Mouse (Mus musculus): ENCODE results near the gene Dctn3. TPM values are rescaled to one million over a fixed set of nuclear protein-coding genes. Genes with fewer than 3 reads are reported as not detected.
A peak's percentile ranks its signal among the peaks of the same experiment; 100 is the strongest.
"Not testable (repeated sequence)": the region's sequence is repeated elsewhere in the genome, so short reads cannot be mapped to it uniquely, and the experiment has no call there.

Dctn3 gene
- polyA plus RNA-seq, 1 experiment from 2014 or later, result 320 TPM

DNA sequence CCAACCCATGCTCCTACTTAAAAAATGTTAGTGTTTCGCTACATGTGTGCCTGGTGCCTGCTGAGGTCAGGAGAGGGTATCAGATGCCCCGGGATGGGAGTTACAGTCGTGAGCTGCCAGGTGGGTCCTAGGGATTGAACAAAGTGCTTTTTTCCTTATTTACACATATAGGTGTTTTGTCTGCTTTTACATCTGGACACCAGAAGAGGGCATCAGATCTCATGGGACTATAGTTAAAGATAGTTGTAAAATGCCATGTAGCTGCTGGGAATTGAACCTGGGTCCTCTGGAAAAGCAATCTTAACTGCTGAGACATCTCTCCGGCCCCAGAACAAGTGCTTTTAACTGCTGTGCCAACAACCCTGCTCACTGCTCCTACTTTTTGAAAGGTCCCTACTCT is 12.7 kb downstream of the Dctn3 start:
- H3K9me3 ChIP-seq (replicated peaks), result no peaks in the 10 kb centered on the region
- peaks cover 62% of the 10 kb centered on the region for H3K4me1 ChIP-seq
- H3K36me3 ChIP-seq, result no peaks in the 10 kb centered on the region
- no peak for ATAC-seq (ENCODE audit: low FRiP score)
- no peak overlapping the region for H3K27ac ChIP-seq (replicated peaks)
- H3K4me3 ChIP-seq (replicated peaks), result no peak overlapping the region
- peaks cover 6% of the 10 kb centered on the region; the same call in 1 of the 2 replicates for H3K27me3 ChIP-seq (replicated peaks)
- no peak overlapping the region for H3K9ac ChIP-seq (replicated peaks)
- H3K4me2 ChIP-seq, result no peak overlapping the region
- 69% methylated on average over 4 of the region's 4 CpGs for WGBS

DNA sequence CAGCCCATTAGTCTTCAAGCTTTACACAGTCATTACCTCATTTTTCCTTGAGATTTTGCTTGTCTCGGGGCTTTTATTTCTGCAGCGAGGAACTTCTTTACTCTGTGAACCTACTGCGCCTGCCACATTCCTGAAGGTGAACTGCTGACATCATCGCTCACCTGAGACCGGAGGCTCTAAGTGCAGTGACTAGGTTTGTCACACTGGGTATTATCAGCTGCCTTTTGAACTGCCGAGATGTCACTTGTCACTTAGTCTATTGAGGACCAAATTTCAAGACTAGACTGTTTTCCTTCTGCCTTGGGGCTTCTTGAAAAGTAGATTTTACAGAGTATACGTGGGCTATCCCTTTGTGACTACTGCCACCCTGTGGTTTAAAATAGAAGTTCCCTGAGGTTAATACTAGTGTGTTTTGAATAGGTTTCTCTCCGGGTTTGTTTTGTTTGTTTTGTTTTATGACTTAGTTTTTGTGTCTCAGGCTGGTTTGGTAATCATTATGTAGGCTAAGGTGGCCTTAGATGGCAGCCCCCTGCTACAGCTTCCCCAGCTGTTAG is 14.7 kb downstream of the Dctn3 start:
- Histone ChIP-seq H3K36me3 (no peaks in the 10 kb centered on the region), H3K4me3 (replicated peaks) (no peak overlapping the region), H3K9ac (replicated peaks) (no peak overlapping the region), H3K27me3 (replicated peaks) (peaks cover 8% of the 10 kb centered on the region; the same call in 1 of the 2 replicates), H3K9me3 (replicated peaks) (no peaks in the 10 kb centered on the region), H3K4me1 (peaks cover 47% of the 10 kb centered on the region), H3K4me2 (no peak overlapping the region), H3K27ac (replicated peaks) (no peak overlapping the region)
- ATAC-seq (ENCODE audit: low FRiP score), result no peak
- WGBS, result 44% methylated on average over 8 of the region's 8 CpGs

DNA sequence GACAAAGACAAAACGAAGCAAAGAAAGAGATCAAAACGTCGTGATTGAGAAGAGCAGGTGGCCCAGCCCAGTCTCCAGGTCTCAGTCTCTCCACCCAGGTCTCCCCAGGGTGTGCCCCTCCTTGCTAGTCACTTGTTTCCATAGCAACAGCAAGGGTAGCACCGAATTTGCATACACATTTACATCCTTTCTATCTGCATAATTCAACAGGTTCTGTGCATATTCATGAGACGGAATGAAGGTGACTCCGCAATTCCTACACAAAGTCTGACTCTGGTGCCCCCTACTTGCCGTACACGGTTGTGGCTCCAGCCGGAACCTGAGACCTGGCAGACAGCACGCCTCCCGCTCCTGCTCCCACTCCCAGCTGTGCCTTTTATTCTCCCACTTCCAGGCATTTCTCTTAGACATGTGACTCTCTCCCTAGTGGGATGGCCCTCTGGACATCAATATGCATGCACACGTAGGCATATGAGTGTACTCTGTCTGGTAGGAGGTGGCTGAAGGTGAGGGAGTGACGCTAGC is 15.9 kb downstream of the Dctn3 start:
- 1% methylated on average over 13 of the region's 13 CpGs for WGBS
- peak overlapping the region; percentile 26 for H3K9ac ChIP-seq (replicated peaks)
- peak; percentile 76 for ATAC-seq (ENCODE audit: low FRiP score)
- H3K27me3 ChIP-seq (replicated peaks), result peaks cover 8% of the 10 kb centered on the region; the same call in 1 of the 2 replicates
- H3K27ac ChIP-seq (replicated peaks), result peak overlapping the region; percentile 48
- H3K4me3 ChIP-seq (replicated peaks), result no peak overlapping the region
- H3K4me1 ChIP-seq, result peaks cover 38% of the 10 kb centered on the region
- H3K9me3 ChIP-seq (replicated peaks), result no peaks in the 10 kb centered on the region
- no peaks in the 10 kb centered on the region for H3K36me3 ChIP-seq
- H3K4me2 ChIP-seq, result peak overlapping the region; percentile 45

DNA sequence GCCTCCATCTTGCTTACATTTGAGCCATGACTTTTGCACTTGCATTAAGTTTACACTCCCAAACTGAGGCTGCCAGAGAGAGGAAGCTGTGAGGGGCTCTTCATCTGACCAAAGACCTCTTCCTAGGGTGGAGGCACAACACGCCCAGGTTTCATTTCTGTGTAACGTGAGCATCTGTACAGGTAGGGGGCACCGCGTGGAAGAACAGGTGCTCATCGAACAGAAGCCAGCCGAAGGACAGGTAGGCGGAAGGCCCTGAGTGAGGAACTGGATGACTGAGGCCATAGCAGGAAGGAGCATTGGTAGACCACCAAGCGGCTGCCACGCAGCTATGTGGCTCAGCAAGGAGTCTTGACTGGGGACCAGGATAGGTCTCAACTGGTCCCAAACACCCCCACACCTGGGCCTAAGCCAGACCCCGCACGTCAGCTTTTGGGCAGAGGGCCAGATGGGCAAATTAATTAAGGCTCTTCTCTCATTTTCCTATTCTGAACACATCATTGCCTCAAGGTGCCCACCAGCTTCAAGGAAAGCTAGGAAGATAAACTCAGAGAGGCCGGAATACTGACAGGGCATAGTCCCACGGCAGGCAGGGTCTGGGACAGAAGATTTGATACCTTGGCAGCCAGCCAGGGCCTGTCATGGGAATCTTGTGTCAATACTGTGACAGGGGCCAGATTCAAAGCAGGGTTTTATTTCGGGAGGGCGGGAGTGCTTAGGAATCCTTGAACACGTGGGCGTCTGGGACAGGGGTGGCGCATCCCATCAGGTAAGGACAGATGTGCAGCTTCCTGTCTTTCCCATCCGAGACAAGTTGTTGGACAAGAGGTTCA is 16.8 kb downstream of the Dctn3 start:
- Histone ChIP-seq H3K36me3 (no peaks in the 10 kb centered on the region), H3K4me1 (peaks cover 29% of the 10 kb centered on the region), H3K9me3 (replicated peaks) (no peaks in the 10 kb centered on the region), H3K9ac (replicated peaks) (no peak overlapping the region), H3K4me2 (peak overlapping the region; percentile 45), H3K27me3 (replicated peaks) (peaks cover 8% of the 10 kb centered on the region; the same call in 1 of the 2 replicates), H3K27ac (replicated peaks) (no peak overlapping the region), H3K4me3 (replicated peaks) (no peak overlapping the region)
- ATAC-seq (ENCODE audit: low FRiP score), result no peak
- 57% methylated on average over 19 of the region's 19 CpGs for WGBS

DNA sequence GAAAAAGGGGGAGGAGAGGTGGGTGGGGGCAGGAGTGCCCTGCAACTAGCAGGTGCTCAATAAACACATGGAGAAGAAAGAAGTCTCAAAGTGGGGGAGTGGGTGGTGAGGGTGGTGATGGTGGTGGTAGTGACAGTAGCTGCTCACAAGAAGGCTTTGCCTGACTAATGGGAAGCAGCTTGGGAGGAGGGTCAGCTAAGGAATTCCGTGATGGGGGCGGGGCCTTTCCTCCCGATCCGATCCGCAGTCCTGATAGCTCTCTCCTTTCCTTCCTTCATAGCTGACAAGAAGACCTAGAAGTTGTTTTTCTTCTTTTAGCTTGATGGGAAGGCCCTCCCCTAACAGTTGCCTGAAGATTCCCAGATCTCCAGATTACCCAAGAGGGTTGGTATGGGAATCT is 18.3 kb downstream of the Dctn3 start:
- Histone ChIP-seq H3K36me3 (no peaks in the 10 kb centered on the region), H3K9ac (replicated peaks) (no peak overlapping the region), H3K27ac (replicated peaks) (no peak overlapping the region), H3K4me2 (no peak overlapping the region), H3K4me1 (peaks cover 25% of the 10 kb centered on the region), H3K4me3 (replicated peaks) (no peak overlapping the region), H3K9me3 (replicated peaks) (no peaks in the 10 kb centered on the region), H3K27me3 (replicated peaks) (peaks cover 8% of the 10 kb centered on the region; the same call in 1 of the 2 replicates)
- 14% methylated on average over 5 of the region's 5 CpGs for WGBS
- no peak for ATAC-seq (ENCODE audit: low FRiP score)

DNA sequence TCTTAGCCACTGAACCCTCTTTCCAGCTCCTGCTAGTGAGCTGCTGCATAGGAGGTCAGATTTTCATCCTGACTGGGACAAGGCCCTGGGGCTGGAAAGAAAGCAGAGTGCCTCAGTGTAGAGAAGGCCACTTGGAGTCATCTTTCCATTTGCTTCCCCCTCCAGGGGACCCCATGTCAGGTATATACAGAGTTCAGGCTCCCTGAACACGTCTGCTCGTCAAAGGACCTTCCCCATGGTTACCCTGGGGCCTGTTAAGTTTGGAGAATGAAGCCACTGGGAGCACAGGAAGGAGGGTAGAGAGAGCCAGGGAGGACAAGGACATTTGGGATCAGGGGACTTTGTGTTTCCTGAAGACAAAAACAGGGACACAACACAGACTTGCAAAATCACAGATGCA is 20.7 kb downstream of the Dctn3 start:
- H3K27ac ChIP-seq (replicated peaks); H3K9me3 ChIP-seq (replicated peaks); H3K9ac ChIP-seq (replicated peaks); H3K4me3 ChIP-seq (replicated peaks); H3K27me3 ChIP-seq (replicated peaks); H3K4me2 ChIP-seq; ATAC-seq (ENCODE audit: low FRiP score); H3K36me3 ChIP-seq: not testable (repeated sequence)
- WGBS, result 73% methylated on average over 2 of the region's 2 CpGs
- H3K4me1 ChIP-seq, result peaks cover 15% of the 10 kb centered on the region

DNA sequence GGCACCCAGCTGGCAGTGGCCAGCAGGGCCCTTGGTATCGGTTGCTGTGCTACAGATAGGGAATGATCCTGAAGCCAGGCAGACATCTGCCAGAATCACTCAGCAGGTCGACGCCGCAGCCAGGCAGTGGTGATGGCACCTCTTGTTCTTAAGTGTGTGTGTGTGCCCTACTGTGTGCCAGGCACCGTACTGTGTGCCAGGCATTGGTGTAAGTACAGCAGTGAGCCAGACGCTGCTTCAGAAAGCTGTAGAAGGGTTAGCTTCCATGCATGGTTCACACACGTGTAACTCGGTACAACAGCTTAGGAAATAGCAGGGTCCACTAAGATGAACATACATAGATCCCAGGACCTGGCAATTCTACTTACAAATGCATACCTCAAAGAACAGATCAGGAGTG is 22.7 kb downstream of the Dctn3 start:
- H3K9me3 ChIP-seq (replicated peaks); H3K27ac ChIP-seq (replicated peaks); H3K4me3 ChIP-seq (replicated peaks); H3K9ac ChIP-seq (replicated peaks); ATAC-seq (ENCODE audit: low FRiP score); H3K4me2 ChIP-seq; H3K36me3 ChIP-seq; H3K4me1 ChIP-seq; H3K27me3 ChIP-seq (replicated peaks): not testable (repeated sequence)
- 97% methylated on average over 3 of the region's 8 CpGs for WGBS

DNA sequence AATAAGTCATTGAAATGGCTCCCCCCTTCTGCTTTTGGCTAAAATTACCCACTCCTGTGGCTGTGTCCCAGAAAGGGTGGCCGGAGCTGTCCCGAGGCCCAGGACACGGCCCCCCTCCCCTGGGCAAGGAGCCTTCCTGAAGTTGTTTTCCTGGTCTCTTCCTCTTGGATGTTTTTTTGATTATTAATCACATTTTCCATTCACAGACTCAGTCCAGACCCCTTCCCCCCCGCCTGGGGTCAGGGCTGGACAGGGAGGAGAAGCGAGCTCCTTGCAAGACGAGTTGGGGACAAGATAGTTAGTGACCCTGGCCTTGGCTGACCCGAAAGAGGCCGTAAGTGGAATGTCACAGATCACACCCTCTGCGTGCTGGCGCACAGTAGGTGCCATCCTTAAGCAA is 23.2 kb downstream of the Dctn3 start, which contains the start of gene Il11ra1:
Gene Il11ra1 (plus strand): TSS at position 207 of the 400 bp plus-strand sequence.
- not testable (repeated sequence) for H3K27ac ChIP-seq (replicated peaks); H3K9me3 ChIP-seq (replicated peaks); H3K9ac ChIP-seq (replicated peaks); H3K36me3 ChIP-seq; H3K4me3 ChIP-seq (replicated peaks); H3K27me3 ChIP-seq (replicated peaks); ATAC-seq (ENCODE audit: low FRiP score); H3K4me1 ChIP-seq
- H3K4me2 ChIP-seq, result peak within 1 kb of the TSS; percentile 43; the same call in 1 of the 2 replicates
- WGBS, result 86% methylated on average over 10 of the region's 10 CpGs

DNA sequence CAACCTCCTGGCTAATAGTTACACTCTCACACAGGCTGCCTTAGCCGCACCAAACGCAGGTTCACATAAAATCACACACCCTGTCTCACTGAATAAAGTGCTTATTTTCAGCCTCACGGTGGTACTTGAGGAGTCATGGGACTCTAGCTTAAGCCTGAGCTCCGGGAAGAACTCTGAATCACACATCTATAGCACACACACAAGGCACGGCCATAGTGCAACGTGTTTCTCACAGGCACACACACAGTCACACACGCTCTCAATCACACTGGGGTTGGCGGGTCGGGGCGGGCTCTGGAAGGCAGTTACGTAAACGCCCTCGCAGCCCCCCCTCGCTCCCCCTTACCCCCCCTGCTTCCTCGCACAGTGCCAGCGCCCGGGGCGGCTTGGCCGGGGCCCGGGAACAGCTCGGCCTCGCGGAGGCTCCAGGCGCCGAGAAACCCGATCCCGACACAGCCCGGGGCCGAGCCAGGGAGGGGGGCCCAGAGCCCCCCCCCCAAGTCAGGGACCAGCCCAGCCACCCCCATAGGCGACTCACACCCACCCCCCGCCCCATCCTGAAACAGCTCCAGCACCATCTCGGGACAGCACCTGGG is 24.5 kb downstream of the Dctn3 start:
- peak overlapping the region; percentile 43 for H3K4me2 ChIP-seq
- not testable (repeated sequence) for H3K27ac ChIP-seq (replicated peaks); H3K27me3 ChIP-seq (replicated peaks); ATAC-seq (ENCODE audit: low FRiP score); H3K9me3 ChIP-seq (replicated peaks); H3K4me3 ChIP-seq (replicated peaks); H3K9ac ChIP-seq (replicated peaks); H3K36me3 ChIP-seq; H3K4me1 ChIP-seq
- 2% methylated on average over 24 of the region's 32 CpGs for WGBS

DNA sequence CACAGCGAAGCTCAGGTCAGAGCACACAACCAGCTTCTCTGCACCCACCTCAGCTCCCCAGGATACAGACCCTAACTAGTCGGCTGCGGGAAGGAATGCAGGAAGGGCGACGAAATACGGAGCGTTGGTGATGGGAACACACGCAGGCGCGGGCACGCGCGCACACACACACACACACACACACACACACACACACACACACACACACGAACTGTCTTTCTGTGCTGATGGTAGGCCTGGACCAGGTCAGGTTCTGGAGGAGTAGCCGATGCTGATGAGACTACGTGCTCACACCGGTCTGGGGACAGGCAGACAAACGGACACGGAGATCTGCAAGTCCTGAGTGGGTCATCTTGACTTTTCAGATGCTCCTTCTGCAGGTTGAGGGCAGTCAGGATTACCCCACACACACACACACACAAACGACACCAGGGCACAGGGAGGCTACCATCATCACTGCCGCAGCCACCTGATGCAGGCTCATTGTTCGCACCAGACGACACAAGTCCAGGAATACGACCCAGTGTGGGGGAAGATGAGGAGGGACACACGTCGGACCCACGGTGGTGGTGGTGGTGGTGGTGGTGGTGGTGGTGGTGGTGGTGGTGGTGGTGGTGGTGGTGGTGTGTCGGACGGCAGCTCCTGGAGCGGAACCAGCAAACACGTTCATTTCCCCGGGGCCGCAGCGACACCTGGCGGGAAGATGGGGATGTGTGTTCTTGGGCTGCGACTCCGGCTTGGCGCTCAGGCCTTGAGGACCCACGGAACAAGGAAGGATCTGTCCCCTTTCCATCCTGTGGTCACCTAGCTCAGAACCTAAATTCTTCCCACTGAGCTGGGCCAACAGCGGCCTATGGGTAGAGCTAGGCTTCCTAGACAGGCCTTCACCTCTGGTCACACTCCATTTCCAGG is 25.8 kb downstream of the Dctn3 start, which contains the start of gene Cntfr:
Gene Cntfr (minus strand): TSS at position 160 of the 912 bp plus-strand sequence.
- ATAC-seq (ENCODE audit: low FRiP score); H3K36me3 ChIP-seq; H3K9ac ChIP-seq (replicated peaks); H3K9me3 ChIP-seq (replicated peaks); H3K27me3 ChIP-seq (replicated peaks); H3K4me1 ChIP-seq; H3K27ac ChIP-seq (replicated peaks): not testable (repeated sequence)
- Histone ChIP-seq H3K4me2 (peak within 1 kb of the TSS; percentile 47), H3K4me3 (replicated peaks) (peak within 1 kb of the TSS; percentile 28)
- 20% methylated on average over 33 of the region's 40 CpGs for WGBS

DNA sequence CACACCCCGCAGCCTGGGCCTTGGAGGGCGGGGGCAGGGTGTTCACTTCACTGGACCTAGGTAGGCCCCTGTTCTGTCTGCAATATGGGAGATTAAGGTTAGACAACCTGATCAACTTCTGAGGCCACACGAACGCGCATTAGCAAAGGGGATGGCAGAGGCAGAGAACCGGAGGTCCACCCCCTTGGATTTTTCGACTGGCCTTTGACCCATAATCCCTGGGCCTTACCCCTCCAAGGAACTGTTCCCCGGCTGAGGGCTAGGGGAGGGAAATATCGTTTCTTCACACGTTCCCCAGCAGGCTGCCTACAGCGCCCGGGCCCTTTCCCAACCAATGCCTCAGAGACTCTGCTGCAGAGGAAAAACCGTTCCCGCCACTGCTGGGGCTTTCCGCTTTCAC is 26.5 kb downstream of the Dctn3 start:
- not testable (repeated sequence) for H3K4me2 ChIP-seq; H3K27ac ChIP-seq (replicated peaks); H3K36me3 ChIP-seq; ATAC-seq (ENCODE audit: low FRiP score); H3K9ac ChIP-seq (replicated peaks); H3K9me3 ChIP-seq (replicated peaks); H3K4me3 ChIP-seq (replicated peaks); H3K27me3 ChIP-seq (replicated peaks); H3K4me1 ChIP-seq
- 11% methylated on average over 12 of the region's 15 CpGs for WGBS
